Mouse (Mus musculus) MEL (cell line): ENCODE measurements around the gene Hp1bp3. TPM values are rescaled to one million over a fixed set of nuclear protein-coding genes. Genes with fewer than 3 reads are reported as not detected.
A peak's percentile ranks its signal among the peaks of the same experiment; 100 is the strongest.

Experiments used
- DNase-seq: peaks from one replicate; pipeline ENCODE4 v3.0.0; 2011; ENCODE audit warnings: low read depth, low spot score
- H3K27ac ChIP-seq: 2 replicates; pipeline ENCODE4 v1.5.1; 2012; ENCODE audit warnings: low read depth, mild to moderate bottlenecking, control low read depth, low read length, moderate library complexity; ENCODE audit not compliant: control insufficient read depth
- H3K27me3 ChIP-seq, 2 experiments: fragments of 150-350 bp in 1 of 2; sonication (generic) in 1 of 2; 2 replicates each; pipeline ENCODE4 v1.6.1; 2012; ENCODE audit warnings: low read length in 2 of 2, mild to moderate bottlenecking in 2 of 2, improper control_type of control experiment in 1 of 2, moderate library complexity in 1 of 2; ENCODE audit not compliant: insufficient read depth in 2 of 2, control insufficient read depth in 1 of 2
- H3K36me3 ChIP-seq, 2 experiments: 2 replicates each; pipeline ENCODE4 v1.6.1; 2012 to 2014; ENCODE audit warnings: low read length in 2 of 2, improper control_type of control experiment in 1 of 2, inconsistent platforms in 1 of 2, mild to moderate bottlenecking in 1 of 2; ENCODE audit not compliant: insufficient read depth in 2 of 2, control insufficient read depth in 1 of 2
- H3K4me1 ChIP-seq, 2 experiments: fragments of 150-350 bp in 1 of 2; sonication (generic) in 1 of 2; 2 replicates each; pipeline ENCODE4 v1.6.1; 2012; ENCODE audit warnings: low read length in 2 of 2, improper control_type of control experiment in 1 of 2, mild to moderate bottlenecking in 1 of 2; ENCODE audit not compliant: insufficient read depth in 2 of 2, control insufficient read depth in 1 of 2
- H3K4me3 ChIP-seq, 2 experiments: fragments of 150-350 bp in 1 of 2; sonication (generic) in 1 of 2; 2 replicates each; pipeline ENCODE4 v1.5.1; 2012; ENCODE audit warnings: low read depth in 2 of 2, low read length in 2 of 2, mild to moderate bottlenecking in 2 of 2, moderate library complexity in 2 of 2, control low read depth in 1 of 2, improper control_type of control experiment in 1 of 2; ENCODE audit not compliant: control insufficient read depth in 1 of 2, insufficient read depth in 1 of 2
- H3K79me2 ChIP-seq: 2 replicates; pipeline ENCODE4 v1.6.1; 2012; ENCODE audit warnings: mild to moderate bottlenecking, low read length, moderate library complexity; ENCODE audit not compliant: control insufficient read depth, poor library complexity, insufficient read depth
- H3K9ac ChIP-seq: 2 replicates; pipeline ENCODE4 v1.6.1; 2012; ENCODE audit warnings: low read depth, mild to moderate bottlenecking, control low read depth, low read length, moderate library complexity; ENCODE audit not compliant: control insufficient read depth, poor library complexity, severe bottlenecking
- H3K9me3 ChIP-seq: fragments of 150-350 bp; sonication (generic); replicated peaks from 2 replicates; pipeline ENCODE4 v1.6.1; 2012; ENCODE audit warnings: mild to moderate bottlenecking, low read length, improper control_type of control experiment, moderate library complexity; ENCODE audit not compliant: insufficient read depth
- BHLHE40 ChIP-seq: IDR thresholded peaks from 2 replicates; pipeline ENCODE4 v1.6.1; 2012; ENCODE audit warnings: low read depth, mild to moderate bottlenecking, inconsistent platforms, low read length, improper control_type of control experiment, borderline replicate concordance
- CTCF ChIP-seq, 3 experiments: IDR thresholded peaks in 2 of 3; conservative IDR thresholded peaks in 1 of 3; 2 replicates each; pipeline ENCODE4 v1.5.1; 2011 to 2012; ENCODE audit warnings: low read length in 3 of 3, low read depth in 2 of 3, mild to moderate bottlenecking in 2 of 3, improper control_type of control experiment in 1 of 3, inconsistent platforms in 1 of 3, mixed read lengths in 1 of 3, moderate library complexity in 1 of 3; ENCODE audit not compliant: control insufficient read depth in 1 of 3, insufficient read depth in 1 of 3, poor library complexity in 1 of 3, severe bottlenecking in 1 of 3
- EP300 ChIP-seq, 2 experiments: IDR thresholded peaks; 2 replicates each; pipeline ENCODE4 v1.6.1; 2011; ENCODE audit warnings: improper control_type of control experiment in 2 of 2, low read length in 2 of 2, low read depth in 1 of 2, mild to moderate bottlenecking in 1 of 2
- GABPA ChIP-seq: IDR thresholded peaks from 2 replicates; pipeline ENCODE4 v1.6.1; 2012; ENCODE audit warnings: low read depth, mild to moderate bottlenecking, inconsistent platforms, low read length, improper control_type of control experiment, moderate library complexity
- GATA1 ChIP-seq: IDR thresholded peaks from 2 replicates; pipeline ENCODE4 v1.6.1; 2011; ENCODE audit warnings: low read depth, low read length, improper control_type of control experiment
- JUND ChIP-seq: IDR thresholded peaks from 2 replicates; pipeline ENCODE4 v1.6.1; 2011; ENCODE audit warnings: low read depth, mild to moderate bottlenecking, improper control_type of control experiment, low read length
- MAX ChIP-seq: IDR thresholded peaks from 2 replicates; pipeline ENCODE4 v1.6.1; 2011; ENCODE audit warnings: low read length, improper control_type of control experiment
- MEF2A ChIP-seq: IDR thresholded peaks from 2 replicates; pipeline ENCODE4 v1.6.1; 2014; ENCODE audit warnings: low read depth, mild to moderate bottlenecking, inconsistent platforms, low read length, improper control_type of control experiment; ENCODE audit not compliant: poor library complexity, insufficient replicate concordance, severe bottlenecking; ENCODE audit errors: extremely low read depth
- MXI1 ChIP-seq: IDR thresholded peaks from 2 replicates; pipeline ENCODE4 v1.6.1; 2011; ENCODE audit warnings: mild to moderate bottlenecking, low read depth, low read length, improper control_type of control experiment
- MYB ChIP-seq: IDR thresholded peaks from 2 replicates; pipeline ENCODE4 v1.6.1; 2011; ENCODE audit warnings: mild to moderate bottlenecking, low read depth, low read length, improper control_type of control experiment
- MYC ChIP-seq: IDR thresholded peaks from 2 replicates; pipeline ENCODE4 v1.6.1; 2011; ENCODE audit warnings: low read depth, mild to moderate bottlenecking, low read length, improper control_type of control experiment, moderate library complexity
- NRF1 ChIP-seq: IDR thresholded peaks from 2 replicates; pipeline ENCODE4 v1.6.1; 2014; ENCODE audit warnings: low read depth, mild to moderate bottlenecking, inconsistent platforms, low read length, improper control_type of control experiment, moderate library complexity; ENCODE audit not compliant: poor library complexity, insufficient read depth, severe bottlenecking
- POLR2A ChIP-seq, 2 experiments: IDR thresholded peaks; 2 replicates each; pipeline ENCODE4 v1.6.1; 2011 to 2012; ENCODE audit warnings: low read length in 2 of 2, mild to moderate bottlenecking in 2 of 2, control low read depth in 1 of 2, improper control_type of control experiment in 1 of 2, low read depth in 1 of 2, moderate library complexity in 1 of 2; ENCODE audit not compliant: control insufficient read depth in 1 of 2, insufficient read depth in 1 of 2, poor library complexity in 1 of 2
- POLR2AphosphoS2 ChIP-seq: IDR thresholded peaks from 2 replicates; pipeline ENCODE4 v1.6.1; 2011; ENCODE audit warnings: low read length, improper control_type of control experiment
- POLR2AphosphoS5 ChIP-seq: IDR thresholded peaks from 2 replicates; pipeline ENCODE4 v1.6.1; 2012; ENCODE audit warnings: low read depth, borderline replicate concordance, mild to moderate bottlenecking, inconsistent platforms, low read length, moderate library complexity, mixed read lengths
- RCOR1 ChIP-seq: IDR thresholded peaks from 2 replicates; pipeline ENCODE4 v1.6.1; 2012; ENCODE audit warnings: low read depth, mild to moderate bottlenecking, inconsistent platforms, low read length, improper control_type of control experiment
- SMC3 ChIP-seq: IDR thresholded peaks from 2 replicates; pipeline ENCODE4 v1.6.1; 2011; ENCODE audit warnings: low read depth, low read length, improper control_type of control experiment
- TAL1 ChIP-seq: IDR thresholded peaks from 2 replicates; pipeline ENCODE4 v1.6.1; 2012; ENCODE audit warnings: mild to moderate bottlenecking, inconsistent platforms, low read length, moderate library complexity, mixed read lengths
- ZC3H11A ChIP-seq: IDR thresholded peaks from 2 replicates; pipeline ENCODE4 v1.6.1; 2012; ENCODE audit warnings: low read depth, mild to moderate bottlenecking, inconsistent platforms, low read length, improper control_type of control experiment
- ZMIZ1 ChIP-seq: IDR thresholded peaks from 2 replicates; pipeline ENCODE4 v1.6.1; 2012; ENCODE audit warnings: low read depth, mild to moderate bottlenecking, inconsistent platforms, low read length, improper control_type of control experiment, moderate library complexity
- polyA plus RNA-seq, 2 experiments: library from polyadenylated mRNA; stranded (reverse) in 1 of 2; unstranded in 1 of 2; fragments of >175 nt in 1 of 2; fragments of >200 nt in 1 of 2; gene quantifications; 2 replicates each; pipeline versions ENCODE4 v1.2.1 to v1.2.4; 2012; ENCODE audit warnings: low replicate concordance in 2 of 2, low read depth in 1 of 2; ENCODE audit not compliant: insufficient read length in 2 of 2, insufficient read depth in 1 of 2, missing spikeins in 1 of 2
- total RNA-seq: library from RNA; depleted of rRNA; stranded (reverse); fragments of 300-350 nt; gene quantifications from 2 replicates; pipeline ENCODE4 v1.2.3, GENCODE M21; 2012

Gene Hp1bp3
- total and polyA plus RNA-seq, 3 experiments: 45.1 to 74.0 TPM; not detected in 1

DNA sequence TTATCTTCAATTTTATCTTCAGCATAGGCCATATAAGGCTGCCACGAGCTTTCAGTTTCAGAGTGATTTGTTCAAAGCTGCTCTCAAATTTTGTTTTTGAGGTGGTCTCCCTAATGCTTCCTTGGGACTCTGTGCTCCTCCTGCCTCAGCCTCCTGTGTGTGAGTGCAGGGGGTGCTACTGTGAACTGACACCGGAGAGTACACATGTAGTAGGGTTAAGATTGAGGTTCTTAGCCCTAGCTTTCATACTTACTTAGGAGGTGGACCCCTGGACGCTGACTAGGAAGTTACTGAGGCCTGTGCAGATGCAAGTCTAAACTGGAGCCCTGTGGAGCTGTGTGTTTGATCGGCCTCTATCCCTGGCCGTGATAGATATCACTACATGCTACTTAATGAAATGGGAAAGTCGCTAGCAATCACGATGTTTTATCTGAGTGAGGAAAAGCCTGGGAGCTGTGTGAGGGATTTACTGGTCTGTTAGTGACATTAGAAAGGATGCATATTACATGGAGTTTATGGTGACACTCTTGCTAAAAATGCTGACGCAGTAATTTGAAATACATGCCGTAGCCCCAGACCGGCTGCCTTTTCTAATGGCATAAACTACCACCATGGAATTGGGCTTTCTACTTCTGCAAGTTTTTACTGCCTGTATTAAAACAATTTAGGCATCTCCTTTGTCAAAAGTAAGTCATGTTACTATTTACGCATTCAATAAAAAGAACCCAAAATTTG lies 2.0 kb downstream of the Hp1bp3 start:
- peak; percentile 54 for DNase-seq
- H3K79me2 ChIP-seq: peaks cover 35% of the 10 kb centered on the region
- no peak for TF ChIP-seq ZC3H11A
- 0 out of 2 replicates have a peak, but pooled peaks have one; percentile 10 for TF ChIP-seq POLR2AphosphoS2
- 0 out of 2 replicates have a peak, but pooled peaks have one; percentile 10 for TF ChIP-seq MXI1
- H3K36me3 ChIP-seq: peaks cover 17% of the 10 kb centered on the region in 2 experiments
- H3K4me1 ChIP-seq: peaks cover 7 to 14% of the 10 kb centered on the region in 2 experiments
- peak overlapping the region; percentile 97 for H3K9ac ChIP-seq
- peak overlapping the region; percentile 88 to 96 for H3K4me3 ChIP-seq
- H3K27me3 ChIP-seq: no peaks in the 10 kb centered on the region
- H3K9me3 ChIP-seq: no peaks in the 10 kb centered on the region
- H3K27ac ChIP-seq: peak overlapping the region; percentile 17

DNA sequence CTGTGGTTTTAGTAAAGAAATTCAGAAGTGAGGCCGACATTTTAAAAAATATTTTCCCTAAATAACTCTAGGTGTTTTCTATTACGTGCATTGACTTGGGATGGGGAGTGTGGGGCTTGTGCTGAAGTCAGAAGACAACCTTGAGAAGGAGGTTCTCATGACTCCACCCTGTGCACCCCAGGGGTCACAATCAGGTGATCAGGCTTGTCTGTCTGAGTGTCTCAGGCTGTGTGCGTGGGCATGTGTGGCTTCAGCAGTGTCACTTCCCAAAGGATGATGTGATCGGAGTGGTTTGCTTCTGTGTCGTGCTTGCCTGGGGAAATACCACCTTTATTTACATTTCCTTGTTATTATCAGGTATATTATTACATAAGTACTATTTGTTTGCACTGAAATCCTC lies 3.2 kb downstream of the Hp1bp3 start:
- Histone ChIP-seq H3K27me3 (no peaks in the 10 kb centered on the region), H3K9ac (no peak overlapping the region), H3K9me3 (no peaks in the 10 kb centered on the region), H3K36me3 (peaks cover 17 to 19% of the 10 kb centered on the region in 2 experiments), H3K27ac (no peak overlapping the region), H3K79me2 (peaks cover 35% of the 10 kb centered on the region), H3K4me3 (no peak overlapping the region; a peak in 1 of 4 replicates), H3K4me1 (peaks cover 7 to 14% of the 10 kb centered on the region in 2 experiments)
- DNase-seq: peak; percentile 23
- TF ChIP-seq BHLHE40 (no peak), POLR2A (IDR thresholded peaks at IDR 0.05; ENCODE audit: control insufficient read depth in 1 of 2, insufficient read depth in 1 of 2, low read depth in 1 of 2, low read length in 2 of 2, poor library complexity in 1 of 2) (no peak), MAX (no peak), GATA1 (no peak), POLR2AphosphoS5 (no peak), SMC3 (no peak), EP300 (IDR thresholded peaks at IDR 0.05; ENCODE audit: low read depth in 1 of 2, low read length in 2 of 2) (no peak), MXI1 (no peak), MYB (no peak), CTCF (IDR thresholded peaks at IDR 0.05 in 2 of 3, conservative IDR thresholded peaks at IDR 0.05 in 1 of 3; ENCODE audit: control insufficient read depth in 1 of 3, insufficient read depth in 1 of 3, low read depth in 2 of 3, low read length in 3 of 3, poor library complexity in 1 of 3, severe bottlenecking in 1 of 3) (no peak), ZMIZ1 (no peak), GABPA (no peak), NRF1 (no peak), RCOR1 (no peak), MEF2A (no peak), JUND (no peak), POLR2AphosphoS2 (no peak), MYC (no peak), TAL1 (no peak)
